Mouse (Mus musculus): Measurements from ENCODE around the gene Ttll6.

Ttll6 gene

DNA sequence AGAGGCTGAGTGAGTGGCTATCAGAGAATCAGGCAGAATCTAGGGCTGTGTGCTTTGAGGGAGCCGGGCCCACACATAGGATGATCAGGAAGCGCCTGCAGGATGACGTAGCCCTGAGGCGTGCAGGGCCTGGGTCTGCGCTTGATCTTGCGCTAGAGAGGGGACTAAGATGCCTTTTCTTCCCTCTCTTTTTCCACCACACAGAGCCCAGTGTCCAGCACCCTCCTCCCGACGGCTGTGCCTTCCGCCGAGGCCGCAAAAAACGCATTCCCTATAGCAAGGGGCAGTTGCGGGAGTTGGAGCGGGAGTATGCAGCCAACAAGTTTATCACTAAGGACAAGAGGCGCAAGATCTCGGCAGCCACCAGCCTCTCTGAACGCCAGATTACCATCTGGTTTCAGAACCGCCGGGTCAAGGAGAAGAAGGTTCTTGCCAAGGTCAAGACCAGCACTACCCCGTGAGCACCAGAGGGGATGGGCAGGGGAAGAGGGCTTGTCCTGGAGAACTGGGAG lies 62.2 kb downstream of the Ttll6 start:
- no peak for DNase-seq

DNA sequence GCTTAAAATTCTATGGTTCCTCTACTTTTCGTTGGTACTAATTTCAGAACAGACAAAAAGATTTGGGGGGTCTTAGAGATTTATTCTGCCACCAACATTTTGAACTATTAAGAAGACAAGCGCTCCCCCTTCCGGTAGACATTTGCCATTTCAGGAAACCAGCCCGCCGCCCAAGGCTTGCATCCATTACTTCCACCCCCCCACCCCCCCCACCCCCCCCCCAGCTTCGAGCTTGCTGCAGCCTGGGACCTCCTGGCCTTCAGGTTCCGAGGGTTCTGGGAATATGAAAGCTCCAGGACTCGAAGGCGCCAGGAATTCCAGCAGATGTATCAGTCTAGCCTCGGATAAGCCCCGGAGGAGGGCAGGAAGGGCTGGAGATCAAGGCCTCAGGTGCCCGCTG lies 65.1 kb downstream of the Ttll6 start:
- peak in 1 of 2 experiments; percentile 12 for DNase-seq

DNA sequence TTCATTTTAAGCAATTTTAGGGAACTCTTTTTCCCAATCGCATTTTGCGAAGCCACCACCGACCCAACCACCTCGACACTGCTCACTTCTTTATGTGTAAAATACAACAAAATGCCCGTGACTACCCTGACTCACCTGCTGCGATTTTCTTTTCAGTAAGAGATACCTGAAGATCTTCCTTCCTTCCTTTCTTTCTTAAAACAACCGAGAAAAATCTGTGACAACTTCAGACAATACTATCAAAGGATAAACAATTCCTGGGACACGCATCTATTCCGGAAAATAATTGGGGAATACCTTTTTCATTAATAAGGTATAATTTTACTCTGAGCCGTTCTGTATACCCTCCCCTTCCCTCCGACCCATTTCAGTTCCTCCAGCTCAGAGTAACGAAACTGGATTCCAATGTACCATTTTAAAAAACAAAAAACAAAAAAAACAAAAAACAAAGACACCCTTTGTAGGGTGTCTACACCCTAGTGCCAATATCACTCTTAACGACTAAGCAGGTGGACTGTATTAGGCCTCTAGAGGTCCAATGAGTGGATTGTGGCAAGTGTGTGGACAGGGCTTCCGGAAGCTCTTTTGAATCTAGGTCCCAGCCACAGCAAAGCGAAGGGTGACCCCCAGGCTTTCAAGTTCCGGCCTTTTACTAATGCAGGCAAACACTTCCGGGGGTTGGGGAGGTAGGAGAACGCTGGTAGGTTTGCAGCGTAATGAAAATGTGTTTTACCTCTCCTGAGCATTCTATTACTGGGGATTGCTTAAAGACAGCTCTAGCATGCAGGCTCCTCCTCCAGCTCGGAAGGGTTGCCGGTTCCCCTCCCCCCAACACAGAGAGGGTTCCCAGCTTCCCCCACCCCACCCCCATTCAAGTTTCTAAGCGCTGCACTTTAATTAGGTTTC lies 65.8 kb downstream of the Ttll6 start:
- DNase-seq = no peak

DNA sequence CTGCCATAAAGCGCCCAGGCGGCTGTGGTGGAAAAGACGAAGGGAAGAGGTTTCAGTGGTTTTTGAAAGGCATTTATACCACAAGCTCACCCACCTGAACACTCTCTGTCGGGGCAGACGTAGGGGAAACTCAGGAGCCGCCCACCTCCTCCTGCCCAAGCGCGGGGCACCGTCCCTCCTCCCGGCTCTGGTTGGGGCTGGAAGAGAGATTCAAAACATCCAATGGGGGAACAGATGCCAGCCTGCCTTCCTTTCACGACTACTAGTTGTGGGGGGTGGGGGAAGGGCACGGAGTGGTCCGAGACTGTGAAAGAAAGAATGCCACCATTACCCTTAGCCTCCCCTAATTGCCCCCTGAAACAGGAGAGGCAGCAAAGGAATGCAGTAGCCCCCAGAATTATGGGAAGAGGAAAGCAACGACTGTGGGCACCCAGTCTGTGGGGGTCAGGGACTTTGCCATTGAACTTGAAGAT lies 66.6 kb downstream of the Ttll6 start:
- DNase-seq = no peak

DNA sequence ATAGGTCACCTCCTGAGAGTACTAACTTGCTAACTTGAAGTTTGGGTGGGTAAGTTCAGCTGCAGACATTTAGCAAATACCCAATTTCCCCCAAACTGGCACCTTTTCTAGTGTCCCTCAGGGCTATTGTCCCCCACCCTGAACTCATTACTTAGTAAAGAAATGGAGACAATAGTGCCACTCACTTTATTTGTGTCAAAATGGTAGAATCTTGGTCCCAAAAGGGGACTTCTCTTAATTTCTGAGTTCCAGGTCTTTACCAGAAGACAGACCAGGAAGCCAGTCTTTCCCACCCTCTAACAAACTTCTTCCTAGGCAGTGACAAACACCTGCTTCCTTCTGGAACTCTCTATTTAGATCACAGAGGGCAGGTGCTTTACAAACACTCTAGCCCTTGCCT lies 68.2 kb downstream of the Ttll6 start:
- DNase-seq = no peak

DNA sequence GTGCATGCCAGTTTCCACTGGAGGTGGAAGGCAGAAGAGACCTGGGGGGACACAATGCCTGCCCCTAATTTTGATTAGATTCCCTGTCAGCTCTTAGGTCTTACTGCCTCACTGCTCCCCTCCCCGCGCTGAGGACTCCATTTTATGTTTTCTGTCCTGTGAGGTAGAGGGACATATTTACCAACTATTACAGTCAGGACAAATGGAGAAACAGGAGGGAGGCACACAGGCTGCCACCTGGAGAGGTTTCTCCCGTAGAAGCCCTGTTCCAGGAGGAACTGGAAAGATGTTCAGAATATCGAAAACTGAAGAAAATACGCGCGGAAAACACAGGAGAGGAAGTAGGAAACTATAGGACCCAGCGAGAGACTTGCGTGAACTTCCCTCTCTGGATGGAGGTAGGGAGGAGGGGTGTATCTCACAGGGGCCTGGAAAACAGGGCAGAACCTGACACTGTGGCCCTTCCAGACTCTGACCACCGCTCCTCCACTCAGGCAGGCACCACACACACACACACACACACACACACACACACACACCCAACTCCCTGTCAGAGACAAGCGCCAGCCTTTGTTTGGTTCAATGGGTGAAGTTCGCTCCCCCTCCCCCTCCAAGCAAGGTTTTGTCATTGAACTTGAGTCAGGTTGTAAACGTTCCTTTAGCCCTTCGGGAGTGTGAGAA lies 69.0 kb downstream of the Ttll6 start:
- no peak for DNase-seq

DNA sequence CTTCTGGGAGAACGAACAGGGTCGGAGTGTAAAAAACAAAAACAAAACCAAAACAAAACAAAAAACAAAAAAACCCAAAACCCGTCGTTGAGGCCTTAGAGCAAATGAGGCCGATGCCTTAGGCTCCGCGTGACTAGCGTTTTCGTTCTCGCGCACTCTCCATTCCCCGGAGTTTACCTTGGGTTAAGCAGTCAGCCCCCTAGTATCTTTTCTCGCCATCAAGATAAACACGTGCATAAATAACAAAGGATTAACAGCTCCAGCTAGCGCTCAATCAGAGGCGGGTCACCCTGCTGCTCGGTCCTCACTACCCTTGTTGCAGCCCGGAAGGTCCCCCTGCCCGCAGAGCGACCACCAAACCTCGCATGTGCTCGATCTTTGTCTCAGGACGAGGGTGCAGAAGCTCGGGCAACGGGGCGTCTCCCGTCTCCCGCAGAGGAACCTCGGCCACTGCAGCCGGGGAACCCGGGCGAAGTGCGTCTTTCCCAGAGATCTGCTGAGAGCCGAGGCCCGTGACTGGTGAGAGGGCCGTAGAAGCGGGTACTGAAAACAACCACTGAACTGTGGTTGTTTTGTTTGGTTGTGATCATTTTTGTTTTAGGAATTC lies 69.7 kb downstream of the Ttll6 start:
- DNase-seq = no peak

DNA sequence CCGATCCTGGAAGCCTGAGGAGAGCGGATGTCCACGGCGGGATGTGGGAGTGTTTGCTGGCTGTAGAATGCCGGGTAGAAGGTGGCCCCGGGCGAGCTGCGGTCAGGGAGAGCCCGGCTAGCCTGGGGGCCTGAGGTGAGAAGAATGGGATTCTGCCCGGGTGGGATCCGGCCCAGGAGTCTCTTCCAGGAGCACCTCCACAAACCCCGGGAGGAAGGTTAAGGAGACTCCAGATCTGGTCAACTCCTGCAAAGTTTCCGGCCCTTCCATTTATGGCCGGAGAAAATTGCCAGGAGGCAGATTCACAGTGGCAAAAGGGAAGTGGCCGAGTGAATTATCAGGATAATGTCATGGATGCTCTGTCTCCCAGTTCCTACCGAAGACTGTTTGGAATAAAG lies 70.2 kb downstream of the Ttll6 start:
- DNase-seq = no peak

DNA sequence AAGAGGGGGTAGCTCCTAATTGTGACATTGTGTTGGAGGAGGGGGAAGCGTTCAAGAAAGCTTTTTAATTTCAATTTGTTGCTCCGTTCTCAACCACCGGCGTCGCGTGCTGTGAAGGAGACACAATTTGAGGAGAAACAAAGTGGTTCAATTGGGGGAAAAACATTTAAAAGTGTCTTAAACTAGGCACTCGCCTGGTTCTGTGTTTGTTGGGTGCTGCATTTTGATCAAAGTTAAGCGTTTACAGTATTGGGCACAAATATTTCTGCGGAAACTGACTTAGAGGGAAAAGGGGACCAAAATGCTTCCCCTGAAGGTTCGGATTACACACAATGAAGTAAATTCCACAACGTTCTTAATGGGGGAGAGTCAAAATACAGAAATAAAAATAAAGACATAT lies 70.8 kb downstream of the Ttll6 start:
- DNase-seq = no peak

DNA sequence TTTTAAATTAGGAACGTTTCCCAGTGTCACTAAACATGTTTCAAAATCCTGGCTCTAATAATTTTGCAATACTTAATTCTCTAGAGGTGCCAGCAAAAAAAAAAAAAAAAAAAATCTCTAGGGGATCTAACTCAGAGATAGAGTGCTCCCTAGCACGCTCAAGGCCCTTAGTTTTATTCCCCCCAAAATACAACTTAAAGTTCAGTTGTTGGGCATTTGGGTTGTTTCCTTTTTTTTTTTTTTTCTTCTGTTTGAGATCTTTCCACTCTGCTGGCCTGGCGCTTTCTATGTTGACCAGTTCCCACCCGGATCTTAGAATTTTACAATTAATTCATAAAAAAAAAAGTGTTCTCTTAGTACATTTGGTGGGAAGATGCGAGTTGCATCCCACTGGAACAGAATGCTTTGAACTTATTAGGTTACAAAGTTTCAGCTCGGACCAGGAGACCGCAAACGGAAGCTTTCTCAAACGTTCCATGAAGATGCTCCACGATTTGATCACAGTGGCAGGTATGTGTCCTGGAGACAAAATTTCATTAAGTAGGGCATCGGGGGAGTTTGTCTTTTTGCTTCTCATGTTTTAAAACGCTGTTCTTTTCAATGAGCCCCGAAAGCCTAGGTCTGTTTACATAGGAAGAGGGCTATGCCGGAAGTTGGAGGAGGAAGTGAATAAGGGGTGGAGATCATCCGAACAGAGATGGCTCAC lies 72.0 kb downstream of the Ttll6 start:
- DNase-seq = no peak

Data from spleen, adult 18-20 months (tissue).